Mouse (Mus musculus) midbrain, embryonic 10.5 days (tissue): Measurements from ENCODE around the gene Padi1. TPM values are rescaled to one million over a fixed set of nuclear protein-coding genes. Genes with fewer than 3 reads are reported as not detected.

Experiments used
- DNase-seq: peaks from one replicate; pipeline ENCODE4 v3.0.0-alpha.2; 2017; ENCODE audit warnings: low spot score
- H3K27ac ChIP-seq: fragments of 300-500 bp; sonication (generic); replicated peaks from 2 replicates; pipeline ENCODE4 v1.5.1; 2016; ENCODE audit warnings: mild to moderate bottlenecking
- H3K27me3 ChIP-seq: fragments of 300-500 bp; sonication (generic); 2 replicates; pipeline ENCODE4 v1.6.1; 2016; ENCODE audit warnings: low read depth, mild to moderate bottlenecking; ENCODE audit not compliant: poor library complexity, severe bottlenecking
- H3K36me3 ChIP-seq: fragments of 300-500 bp; sonication (generic); 2 replicates; pipeline ENCODE4 v1.6.1; 2016; ENCODE audit warnings: mild to moderate bottlenecking, moderate library complexity
- H3K4me1 ChIP-seq: fragments of 300-500 bp; sonication (generic); 2 replicates; pipeline ENCODE4 v1.6.1; 2016
- H3K4me3 ChIP-seq: fragments of 300-500 bp; sonication (generic); 2 replicates; pipeline ENCODE4 v1.5.1; 2016; ENCODE audit warnings: mild to moderate bottlenecking, moderate library complexity
- H3K9me3 ChIP-seq: fragments of 300-500 bp; sonication (generic); replicated peaks from 2 replicates; pipeline ENCODE4 v1.6.1; 2016; ENCODE audit warnings: mild to moderate bottlenecking
- WGBS: fragments of 180-500 bp; shearing (Covaris S2); methylation state at CpG from one replicate; pipeline ENCODE4 v1.1.7; 2016; 5-methylcytosine and 5-hydroxymethylcytosine counted together
- polyA plus RNA-seq: library from polyadenylated mRNA; unstranded; fragments of >200 nt; fragmentation: Nextera tagmentation; extraction: Ambion mirVana; gene quantifications from 2 replicates; pipeline ENCODE4 v1.2.1, GENCODE M21; 2016

Gene Padi1
- polyA plus RNA-seq, 1 experiment from 2014 or later, result 0.06 TPM

DNA sequence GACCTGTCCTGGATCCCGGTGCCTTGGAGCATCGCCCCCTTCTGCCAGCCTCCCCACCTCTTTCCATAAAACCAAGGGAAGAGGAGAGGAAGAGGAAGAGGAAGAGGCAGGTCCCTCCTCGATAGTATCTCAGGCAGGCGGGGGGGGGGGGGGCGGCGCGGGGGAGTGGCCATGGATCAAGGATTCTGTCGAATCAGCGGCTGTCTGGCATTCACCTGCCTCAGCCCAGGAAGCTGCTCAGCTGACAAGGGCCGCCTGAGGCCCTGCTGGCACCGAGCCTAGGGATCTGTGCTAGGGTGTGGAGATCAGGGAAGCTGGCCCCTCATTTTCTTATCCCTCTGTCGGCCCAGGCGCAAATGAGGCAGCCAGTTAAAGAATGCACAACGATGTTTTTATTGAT, 33.0 kb downstream of the Padi1 start:
- no peak overlapping the region for H3K27ac ChIP-seq
- no peak for DNase-seq
- no peaks in the 10 kb centered on the region for H3K36me3 ChIP-seq
- H3K4me1 ChIP-seq, result peaks cover 26% of the 10 kb centered on the region
- H3K9me3 ChIP-seq, result 0 out of 2 replicates have a peak, but pooled peaks cover 1% of the 10 kb centered on the region
- WGBS, result 47% methylated on average over 10 of the region's 14 CpGs
- no peak overlapping the region for H3K4me3 ChIP-seq
- peaks cover 28% of the 10 kb centered on the region for H3K27me3 ChIP-seq

DNA sequence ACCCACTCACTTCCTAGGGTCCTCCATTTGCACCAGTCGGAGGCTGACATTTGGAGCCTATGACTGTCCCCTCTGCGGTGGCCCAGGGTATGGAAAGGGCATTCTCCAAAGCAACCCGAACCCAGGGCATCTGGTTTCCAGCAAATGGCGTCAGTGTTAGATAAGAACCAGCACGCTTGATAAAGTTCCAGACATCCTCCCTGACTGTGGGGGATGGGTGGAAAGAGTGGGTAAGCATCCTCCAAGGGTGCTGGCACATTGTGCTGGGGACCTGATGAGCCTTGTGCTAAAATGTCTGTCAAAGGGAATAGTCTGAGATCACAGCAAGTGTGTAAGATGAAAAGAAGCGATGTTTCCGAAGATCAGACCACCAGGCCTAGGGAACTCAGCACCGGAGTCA, 33.4 kb downstream of the Padi1 start:
- peaks cover 26% of the 10 kb centered on the region for H3K4me1 ChIP-seq
- peaks cover 28% of the 10 kb centered on the region for H3K27me3 ChIP-seq
- no peaks in the 10 kb centered on the region for H3K36me3 ChIP-seq
- WGBS, result 72% methylated on average over 8 of the region's 8 CpGs
- DNase-seq, result no peak
- H3K4me3 ChIP-seq, result no peak overlapping the region
- no peaks in the 10 kb centered on the region for H3K9me3 ChIP-seq
- H3K27ac ChIP-seq, result no peak overlapping the region

DNA sequence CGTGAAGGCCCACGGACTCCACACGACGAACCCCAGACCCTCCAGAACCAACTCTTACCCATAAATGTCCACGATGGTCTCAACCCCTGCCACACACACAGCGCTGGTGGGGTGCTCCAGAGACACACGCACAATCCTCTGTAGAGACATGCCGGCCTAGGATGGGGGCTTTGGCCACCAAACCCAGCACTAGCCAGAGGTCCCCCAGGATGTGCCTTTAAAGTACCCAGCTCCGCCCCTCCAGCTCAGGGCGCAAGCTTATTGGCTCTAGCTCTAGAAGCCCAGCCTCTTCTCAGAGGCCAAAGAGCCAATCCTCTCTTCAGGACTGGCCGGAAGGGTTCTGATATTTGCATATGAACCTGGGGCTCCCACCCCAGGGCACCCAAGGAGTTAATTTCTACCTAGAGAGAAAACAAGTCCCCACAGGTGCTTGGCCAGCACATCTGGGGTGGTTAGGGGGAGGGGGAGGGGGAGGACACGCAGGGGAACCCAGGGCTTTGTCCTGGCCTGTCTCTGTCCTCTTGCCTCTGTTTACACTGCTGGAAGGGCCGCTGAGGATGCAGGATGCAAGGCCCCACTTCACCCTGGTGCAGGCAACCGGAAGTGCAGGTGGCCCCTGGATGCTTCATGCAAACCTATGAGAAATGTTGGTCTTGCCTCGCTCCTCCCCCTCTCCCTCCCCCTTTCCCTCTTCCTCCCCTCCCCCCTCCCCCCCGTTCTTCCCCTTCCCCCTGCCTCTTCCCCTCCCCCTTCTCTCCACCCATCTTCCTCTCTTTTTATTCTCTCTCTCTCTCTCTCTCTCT, 34.9 kb downstream of the Padi1 start, which contains the start of gene Padi3:
TSS of gene Padi3 (minus strand) at position 191 of the 803 bp plus-strand sequence.
- H3K9me3 ChIP-seq, result no peaks in the 10 kb centered on the region
- H3K27ac ChIP-seq, result no peak within 1 kb of the TSS
- peaks cover 26% of the 10 kb centered on the region for H3K4me1 ChIP-seq
- WGBS, result 71% methylated on average over 16 of the region's 16 CpGs
- no peaks in the 10 kb centered on the region for H3K36me3 ChIP-seq
- no peak for DNase-seq
- H3K27me3 ChIP-seq, result peaks cover 28% of the 10 kb centered on the region
- H3K4me3 ChIP-seq, result no peak within 1 kb of the TSS

DNA sequence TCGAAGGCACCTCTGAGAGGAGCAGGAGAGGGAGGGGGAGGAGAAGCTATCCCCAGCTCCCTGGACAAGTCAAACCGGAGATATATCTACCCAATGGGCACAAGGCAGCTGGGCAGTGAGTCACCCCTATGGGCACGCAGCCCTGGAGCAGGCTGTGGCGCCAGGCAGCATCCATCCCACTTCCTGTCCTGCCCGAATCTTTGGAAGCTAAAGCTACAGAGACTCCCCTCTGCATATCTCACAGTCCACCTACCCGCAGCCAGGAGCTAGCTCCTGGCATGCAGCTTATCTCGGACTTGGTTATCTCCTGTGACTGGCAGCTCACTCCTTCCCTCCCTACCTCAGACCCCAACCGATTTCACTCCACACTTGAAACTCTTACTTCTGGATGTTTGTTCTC, 36.5 kb downstream of the Padi1 start:
- Histone ChIP-seq H3K27me3 (peaks cover 17% of the 10 kb centered on the region), H3K27ac (no peak overlapping the region), H3K4me3 (no peak overlapping the region), H3K36me3 (no peaks in the 10 kb centered on the region), H3K4me1 (peaks cover 18% of the 10 kb centered on the region), H3K9me3 (no peaks in the 10 kb centered on the region)
- DNase-seq, result no peak
- 85% methylated on average over 8 of the region's 8 CpGs for WGBS

DNA sequence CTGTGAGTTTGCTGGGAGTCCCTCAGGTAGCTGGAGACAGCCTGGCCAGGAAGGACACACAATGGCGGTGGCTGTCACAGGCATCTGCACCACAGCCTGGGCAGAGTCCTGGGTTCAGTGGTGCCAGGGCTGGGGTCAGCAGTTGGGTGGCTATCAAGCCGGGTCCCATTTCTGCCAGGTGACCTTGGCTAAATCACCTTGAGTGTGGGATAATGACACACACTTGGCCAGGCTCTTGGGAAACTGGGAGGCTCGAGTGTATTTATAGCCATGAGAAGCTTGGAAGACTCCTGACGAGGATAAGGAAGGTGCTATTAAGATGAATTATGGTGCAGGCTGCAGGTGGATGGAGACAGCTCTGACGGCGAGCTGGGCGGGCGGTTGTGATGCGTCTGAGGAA, 41.0 kb downstream of the Padi1 start:
- 89% methylated on average over 9 of the region's 9 CpGs for WGBS
- Histone ChIP-seq H3K4me3 (no peak overlapping the region), H3K27ac (no peak overlapping the region), H3K4me1 (no peaks in the 10 kb centered on the region), H3K9me3 (no peaks in the 10 kb centered on the region), H3K27me3 (no peaks in the 10 kb centered on the region), H3K36me3 (no peaks in the 10 kb centered on the region)
- DNase-seq, result no peak

DNA sequence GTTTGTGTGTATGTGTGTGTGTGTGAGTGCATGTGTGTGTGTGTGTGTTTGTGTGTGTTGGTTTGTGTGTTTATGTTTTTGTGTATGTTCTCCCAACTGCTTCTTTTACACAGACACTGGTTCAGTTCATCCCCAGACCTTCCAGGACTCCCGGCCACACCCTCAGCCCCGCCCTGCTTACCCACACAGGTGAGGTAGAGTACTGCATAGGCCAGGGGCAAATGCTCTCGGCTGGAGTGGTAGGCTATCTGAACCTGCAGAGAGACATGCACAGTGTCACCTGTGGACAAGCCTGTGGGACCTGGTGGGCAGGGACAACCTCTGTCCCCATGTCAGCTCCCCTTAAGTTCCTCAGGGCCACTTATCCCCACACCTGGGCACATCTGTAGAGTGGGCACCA, 44.2 kb downstream of the Padi1 start:
- Histone ChIP-seq H3K4me1 (no peaks in the 10 kb centered on the region), H3K9me3 (no peaks in the 10 kb centered on the region), H3K27ac (no peak overlapping the region), H3K27me3 (no peaks in the 10 kb centered on the region), H3K36me3 (no peaks in the 10 kb centered on the region), H3K4me3 (no peak overlapping the region)
- no peak for DNase-seq
- WGBS, result 81% methylated on average over 3 of the region's 3 CpGs

DNA sequence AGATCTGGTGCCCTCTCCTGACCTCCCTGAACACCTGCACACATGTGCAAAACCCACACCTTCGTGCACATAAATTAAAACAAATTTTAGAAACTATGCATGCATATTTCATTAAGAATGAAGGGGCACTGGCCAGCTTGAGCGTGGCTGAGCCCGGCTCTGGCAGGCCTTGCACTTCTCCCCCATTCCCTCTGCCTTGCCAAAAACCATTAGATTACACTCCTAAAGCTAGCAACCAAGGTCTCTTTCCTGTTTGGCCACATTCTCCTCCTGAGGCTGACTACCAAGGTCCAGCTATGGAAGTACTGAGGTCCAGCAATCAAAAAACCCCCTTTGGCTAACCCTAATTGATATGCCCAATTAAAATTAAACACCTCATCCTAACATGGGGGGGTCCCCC, 48.8 kb downstream of the Padi1 start:
- Histone ChIP-seq H3K36me3 (no peaks in the 10 kb centered on the region), H3K4me3 (no peak overlapping the region), H3K4me1 (no peaks in the 10 kb centered on the region; the same call in 1 of the 2 replicates), H3K27ac (no peak overlapping the region), H3K27me3 (no peaks in the 10 kb centered on the region), H3K9me3 (no peaks in the 10 kb centered on the region)
- 81% methylated on average over 3 of the region's 3 CpGs for WGBS
- no peak for DNase-seq

DNA sequence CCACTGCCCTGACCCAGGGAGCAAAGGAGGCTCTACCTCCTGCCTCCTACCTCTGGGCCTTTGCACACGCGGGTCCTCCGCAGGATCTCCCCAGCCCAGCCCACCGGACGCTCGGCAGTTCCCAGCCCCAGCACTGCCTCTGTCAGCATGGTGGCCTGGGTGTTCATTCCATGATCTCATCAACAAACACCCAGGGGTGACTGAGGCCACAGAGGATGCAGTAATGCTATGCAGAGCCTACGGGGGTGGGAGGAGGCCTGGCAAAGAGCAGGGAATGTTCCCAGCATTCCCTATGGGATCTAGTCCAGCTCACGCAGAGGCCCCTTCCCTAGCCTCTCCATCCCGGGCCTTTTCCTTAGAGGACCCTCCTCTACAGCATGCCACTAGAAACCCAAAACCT, 50.9 kb downstream of the Padi1 start:
- H3K36me3 ChIP-seq, result no peaks in the 10 kb centered on the region
- no peak overlapping the region for H3K4me3 ChIP-seq
- H3K9me3 ChIP-seq, result no peaks in the 10 kb centered on the region
- no peaks in the 10 kb centered on the region for H3K27me3 ChIP-seq
- DNase-seq, result no peak
- WGBS, result 88% methylated on average over 9 of the region's 9 CpGs
- no peak overlapping the region for H3K27ac ChIP-seq
- no peaks in the 10 kb centered on the region; the same call in 1 of the 2 replicates for H3K4me1 ChIP-seq

DNA sequence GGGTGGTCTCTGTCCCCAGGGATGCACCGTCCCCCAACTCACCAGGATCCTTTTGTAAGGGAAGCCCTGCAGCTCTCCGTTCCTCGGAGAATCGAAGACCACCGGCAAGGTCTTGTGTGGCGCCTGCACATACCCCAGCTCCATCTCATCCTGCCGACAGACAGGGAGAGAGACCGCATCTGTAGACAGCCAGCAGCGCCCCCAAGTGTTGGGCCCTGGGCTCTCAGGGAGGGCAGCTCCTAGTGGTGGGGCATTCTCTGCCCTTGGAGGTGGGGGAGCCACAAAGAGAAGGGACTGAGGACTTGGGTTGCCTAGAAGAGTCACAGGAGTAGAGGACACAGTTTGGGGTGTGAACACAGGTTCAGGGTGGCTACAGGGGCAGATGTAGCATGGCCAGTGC, 51.8 kb downstream of the Padi1 start:
- H3K27me3 ChIP-seq, result no peaks in the 10 kb centered on the region

DNA sequence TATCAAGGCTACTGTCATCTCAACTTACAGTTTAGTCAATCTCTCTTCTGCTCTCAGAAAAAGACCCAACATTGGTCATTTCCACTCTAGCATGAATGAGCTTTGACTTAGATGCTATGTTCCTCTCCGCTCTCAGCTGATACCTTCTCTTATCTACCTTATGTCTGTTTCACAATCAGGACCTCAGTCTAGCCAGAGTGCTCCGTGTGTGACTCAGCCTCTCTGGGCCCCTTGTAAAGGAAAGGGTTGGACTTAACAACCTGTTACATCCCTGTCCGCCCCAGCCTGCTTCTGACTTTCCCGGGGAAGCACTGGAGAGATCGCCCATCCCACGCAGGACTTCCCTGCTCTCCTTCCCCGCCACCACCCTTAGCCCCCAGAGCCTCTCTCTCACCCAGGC, 53.0 kb downstream of the Padi1 start:
- Histone ChIP-seq H3K4me3 (no peak overlapping the region), H3K36me3 (no peaks in the 10 kb centered on the region), H3K27me3 (no peaks in the 10 kb centered on the region), H3K9me3 (no peaks in the 10 kb centered on the region), H3K27ac (no peak overlapping the region), H3K4me1 (no peaks in the 10 kb centered on the region; the same call in 1 of the 2 replicates)
- no peak for DNase-seq
- 89% methylated on average over 7 of the region's 7 CpGs for whole genome bisulfite sequencing

More for the DNA sequence above, 51.8 kb downstream of the Padi1 start:
- Histone ChIP-seq H3K4me1 (no peaks in the 10 kb centered on the region; the same call in 1 of the 2 replicates), H3K27ac (peak overlapping the region; percentile 33; the same call in 1 of the 2 replicates), H3K4me3 (no peak overlapping the region), H3K36me3 (no peaks in the 10 kb centered on the region), H3K9me3 (no peaks in the 10 kb centered on the region)
- 56% methylated on average over 9 of the region's 9 CpGs for WGBS
- no peak for DNase-seq

DNA sequence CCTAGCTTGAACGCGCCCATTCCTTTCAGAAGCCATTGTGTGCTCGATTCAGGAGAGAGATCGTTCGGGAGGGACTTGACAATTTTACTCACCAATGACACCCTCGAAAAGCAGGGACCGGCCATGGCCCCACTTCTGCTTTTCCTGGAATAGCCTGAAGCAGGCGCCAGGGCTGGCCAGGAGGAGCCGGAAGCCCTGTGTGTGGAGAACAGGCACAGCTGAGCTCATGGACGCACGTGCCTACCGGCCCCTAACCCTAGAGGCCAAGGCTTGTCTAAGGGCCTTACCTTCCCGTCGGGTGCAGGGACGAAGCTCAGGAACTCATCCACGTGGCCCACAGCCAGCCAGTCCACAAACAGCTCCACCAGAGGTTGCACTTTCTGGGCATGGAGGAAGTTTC, 54.5 kb downstream of the Padi1 start:
- WGBS, result 86% methylated on average over 16 of the region's 16 CpGs
- Histone ChIP-seq H3K36me3 (no peaks in the 10 kb centered on the region), H3K27me3 (no peaks in the 10 kb centered on the region), H3K9me3 (no peaks in the 10 kb centered on the region), H3K4me3 (no peak overlapping the region), H3K27ac (no peak overlapping the region), H3K4me1 (no peaks in the 10 kb centered on the region; the same call in 1 of the 2 replicates)
- no peak for DNase-seq

DNA sequence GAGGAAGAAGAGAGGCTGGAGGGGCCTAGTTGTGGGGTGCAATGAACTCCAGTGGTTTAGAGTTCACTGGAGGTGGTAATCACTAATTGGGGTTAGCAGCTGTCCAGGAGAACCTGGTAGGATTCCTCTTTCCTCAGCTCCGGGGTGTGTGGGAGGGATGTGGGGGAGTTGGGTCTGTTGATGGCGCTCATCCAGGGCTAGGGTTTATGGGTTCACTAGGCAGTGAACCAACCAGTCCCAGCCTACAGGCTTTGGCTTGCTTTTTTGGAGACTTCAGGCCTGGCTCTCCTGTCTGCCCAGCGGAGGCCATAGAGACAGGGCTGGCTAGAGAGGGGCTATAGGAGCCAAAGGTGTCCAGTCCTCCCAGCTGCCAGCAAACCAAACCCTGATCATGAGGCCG, 55.6 kb downstream of the Padi1 start:
- H3K4me1 ChIP-seq, result no peaks in the 10 kb centered on the region; the same call in 1 of the 2 replicates
- H3K36me3 ChIP-seq, result no peaks in the 10 kb centered on the region
- H3K27ac ChIP-seq, result no peak overlapping the region
- no peaks in the 10 kb centered on the region for H3K9me3 ChIP-seq
- DNase-seq, result no peak
- H3K4me3 ChIP-seq, result no peak overlapping the region
- H3K27me3 ChIP-seq, result no peaks in the 10 kb centered on the region
- 90% methylated on average over 4 of the region's 4 CpGs for WGBS

DNA sequence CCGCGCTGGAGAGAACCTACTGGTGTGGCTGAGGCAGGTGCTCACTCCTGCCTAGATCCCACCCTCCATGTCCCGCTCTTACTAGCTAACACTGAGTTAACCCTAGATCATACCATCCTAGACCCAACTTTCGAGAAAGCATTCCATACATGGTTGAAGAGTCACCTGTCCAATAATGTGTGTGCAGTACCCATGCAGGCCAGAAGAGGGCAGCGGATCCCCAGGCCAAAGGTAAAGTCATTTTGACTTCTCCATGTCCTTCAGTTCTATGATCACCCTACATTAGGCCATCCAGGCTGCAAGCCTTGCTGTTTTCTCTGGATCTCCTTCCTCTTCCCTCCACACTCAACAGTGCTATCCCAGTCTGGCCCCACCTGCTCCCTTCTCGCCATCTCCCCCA, 56.6 kb downstream of the Padi1 start:
- Histone ChIP-seq H3K36me3 (no peaks in the 10 kb centered on the region), H3K4me3 (no peak overlapping the region)

More for the DNA sequence above, 56.6 kb downstream of the Padi1 start:
- H3K4me1 ChIP-seq, result no peaks in the 10 kb centered on the region; the same call in 1 of the 2 replicates
- H3K27me3 ChIP-seq, result no peaks in the 10 kb centered on the region
- no peak overlapping the region for H3K27ac ChIP-seq
- WGBS, result 49% methylated on average over 6 of the region's 6 CpGs
- peak; percentile 69 for DNase-seq
- 0 out of 2 replicates have a peak, but pooled peaks cover 7% of the 10 kb centered on the region for H3K9me3 ChIP-seq
